Mouse (Mus musculus) heart, adult 2 months (tissue): ENCODE measurements around the gene Col6a1. TPM values are rescaled to one million over a fixed set of nuclear protein-coding genes. Genes with fewer than 3 reads are reported as not detected.

Source experiments
- DNase-seq, 2 experiments: peaks; one replicate each; pipeline ENCODE4 v3.0.0; 2021
- H3K27ac ChIP-seq: fragments of 200-600 bp; 2 replicates; pipeline ENCODE4 v1.8.1; 2022
- H3K27me3 ChIP-seq: fragments of 200-500 bp; 2 replicates; pipeline ENCODE4 v1.6.1; 2012; ENCODE audit warnings: mild to moderate bottlenecking, low read length, inconsistent platforms, mixed read lengths; ENCODE audit not compliant: control insufficient read depth, insufficient read depth
- H3K36me3 ChIP-seq: fragments of 200-500 bp; 2 replicates; pipeline ENCODE4 v1.6.1; 2012; ENCODE audit warnings: low read length, inconsistent platforms; ENCODE audit not compliant: control insufficient read depth, insufficient read depth
- H3K4me1 ChIP-seq: fragments of 200-500 bp; 2 replicates; pipeline ENCODE4 v1.6.1; 2011; ENCODE audit warnings: low read length; ENCODE audit not compliant: control insufficient read depth, insufficient read depth
- H3K4me3 ChIP-seq: fragments of 200-600 bp; 2 replicates; pipeline ENCODE4 v1.8.1; 2022
- H3K79me2 ChIP-seq: fragments of 200-500 bp; replicated peaks from 2 replicates; pipeline ENCODE4 v1.6.1; 2012; ENCODE audit warnings: mild to moderate bottlenecking, inconsistent platforms, low read length, moderate library complexity, mixed read lengths; ENCODE audit not compliant: control insufficient read depth, insufficient read depth
- H3K9ac ChIP-seq: fragments of 200-500 bp; 2 replicates; pipeline ENCODE4 v1.6.1; 2012; ENCODE audit warnings: low read depth, mild to moderate bottlenecking, control low read depth, inconsistent platforms, low read length, mixed read lengths
- CTCF ChIP-seq: fragments of 200-600 bp; IDR thresholded peaks from 2 replicates; pipeline ENCODE4 v1.8.1; 2022; ENCODE audit warnings: antibody characterized with exemption, mild to moderate bottlenecking, moderate library complexity
- EP300 ChIP-seq: fragments of 200-500 bp; IDR thresholded peaks from 2 replicates; pipeline ENCODE4 v1.6.1; 2011; ENCODE audit warnings: low read depth, low read length, control low read depth; ENCODE audit not compliant: insufficient read depth
- WGBS: fragments of 180-500 bp; shearing (Covaris S2); methylation state at CpG from one replicate; pipeline ENCODE4 v1.1.7; 2018; 5-methylcytosine and 5-hydroxymethylcytosine counted together
- intact Hi-C: fragments of 180-260 bp; cut with DNase I; formaldehyde crosslinking; loops from one replicate; pipeline ENCODE4 v1.15.1; 2025
- polyA plus RNA-seq: library from polyadenylated mRNA; depleted of rRNA; stranded (reverse); fragments of >200 nt; gene quantifications from 2 replicates; pipeline ENCODE4 v1.2.3, GENCODE M21; 2012; rRNA removed
- total RNA-seq, 2 experiments: library from RNA; stranded (reverse); gene quantifications; 2 replicates each; pipeline ENCODE4 v1.2.3; 2021

The Col6a1 gene
- total and polyA plus RNA-seq, 3 experiments = 30.5 to 75.5 (median 52.4) TPM

GRCm38 (mm10) chr10:76664156-76665115, 61.5 kb downstream of the Col6a1 start:
- no peak overlapping the region; the same call in 1 of the 2 replicates for H3K27ac ChIP-seq
- intact Hi-C loops = no loop called here
- TF ChIP-seq EP300 (0 out of 2 replicates have a peak, but pooled peaks have one; percentile 34), CTCF (no peak)
- no peaks in the 10 kb centered on the region for H3K79me2 ChIP-seq
- H3K27me3 ChIP-seq = no peaks in the 10 kb centered on the region
- H3K36me3 ChIP-seq = no peaks in the 10 kb centered on the region
- WGBS = 61% methylated on average over 20 of the region's 20 CpGs
- peaks cover 2% of the 10 kb centered on the region; the same call in 1 of the 2 replicates for H3K4me1 ChIP-seq
- H3K4me3 ChIP-seq = no peak overlapping the region
- no peak overlapping the region for H3K9ac ChIP-seq
- DNase-seq = peak; percentile 79 to 86

Other genes with a start within 250 kb of the Col6a1 start
- gene Lss, start 194.6 kb downstream of the Col6a1 start, total RNA-seq = 1 to 10 TPM; 6.6 to 7.5 TPM
- gene Lss, start 194.6 kb downstream of the Col6a1 start, polyA plus RNA-seq = 4.7 and 6.1 TPM in 2 replicates
- gene Spatc1l, start 163.9 kb downstream of the Col6a1 start, total RNA-seq = not detected
- 0.10 and 0.12 TPM in 2 replicates for gene Spatc1l, start 163.9 kb downstream of the Col6a1 start, polyA plus RNA-seq
- not detected for gene Ftcd, start 150.5 kb downstream of the Col6a1 start, total RNA-seq
- 0.12 TPM in 1 of 2 replicates, not detected in the other for gene Ftcd, start 150.5 kb downstream of the Col6a1 start, polyA plus RNA-seq
- 10 to 100 TPM; 36.0 to 65.5 TPM for gene Col6a2, start 102.5 kb downstream of the Col6a1 start, total RNA-seq
- gene Col6a2, start 102.5 kb downstream of the Col6a1 start, polyA plus RNA-seq = 70.2 and 89.7 TPM in 2 replicates
- 1 to 10 TPM; 3.8 TPM for gene Pcbp3, start 235.7 kb upstream of the Col6a1 start, total RNA-seq
- gene Pcbp3, start 235.7 kb upstream of the Col6a1 start, polyA plus RNA-seq = 4.0 and 4.9 TPM in 2 replicates